Mouse (Mus musculus): Measurements from ENCODE around the gene Gpr27.

Gpr27 gene

GRCm38 (mm10) chr6:99670481-99671119, 21.9 kb upstream of the Gpr27 start:
- in situ Hi-C loops (cut with MboI; ENCODE audit: unreplicated experiment in 2 of 2) = loop anchor here (10.0 to 25.0 kb wide), 3 partner anchors 617 to 1167 kb away; partner anchors contain the start of genes Ppp4r2 (in 2 of the 2) and Rybp (in 2 of the 2)

- in situ Hi-C loops (cut with MboI; ENCODE audit: unreplicated experiment in 2 of 2) = loop anchor here (10.0 to 25.0 kb wide), 3 partner anchors 616 to 1166 kb away; partner anchors contain the start of genes Ppp4r2 (in 2 of the 2) and Rybp (in 2 of the 2)
Observed at GRCm38 (mm10) chr6:99671768-99672167, 20.7 kb upstream of the Gpr27 start.

- in situ Hi-C loops (cut with MboI; ENCODE audit: unreplicated experiment in 2 of 2) = loop anchor here (10.0 to 25.0 kb wide), 3 partner anchors 613 to 1163 kb away; partner anchors contain the start of genes Ppp4r2 (in 2 of the 2) and Rybp (in 2 of the 2)
Observed at GRCm38 (mm10) chr6:99674482-99674881, 18.0 kb upstream of the Gpr27 start.

- in situ Hi-C loops (cut with MboI; ENCODE audit: unreplicated experiment in 2 of 2) = loop anchor here in 1 of 2 experiments (10.0 to 25.0 kb wide), 2 partner anchors 1153 to 1565 kb away; no protein-coding TSS in a partner anchor
Observed at GRCm38 (mm10) chr6:99677325-99677724, 15.2 kb upstream of the Gpr27 start.

- in situ Hi-C loops (cut with MboI; ENCODE audit: unreplicated experiment in 2 of 2) = loop anchor here in 1 of 2 experiments (10.0 to 25.0 kb wide), 2 partner anchors 1153 to 1566 kb away; no protein-coding TSS in a partner anchor
Observed at GRCm38 (mm10) chr6:99678108-99678507, 14.4 kb upstream of the Gpr27 start.

- in situ Hi-C loops (cut with MboI; ENCODE audit: unreplicated experiment in 2 of 2) = loop anchor here in 1 of 2 experiments (25.0 kb wide), 1 partner anchor 1572 kb away; no protein-coding TSS in a partner anchor
Observed at GRCm38 (mm10) chr6:99683974-99684373, 8.5 kb upstream of the Gpr27 start.

- in situ Hi-C loops (cut with MboI; ENCODE audit: unreplicated experiment in 2 of 2) = loop anchor here in 1 of 2 experiments (25.0 kb wide), 1 partner anchor 1573 kb away; no protein-coding TSS in a partner anchor
Observed at GRCm38 (mm10) chr6:99684899-99685298, 7.6 kb upstream of the Gpr27 start.

GRCm38 (mm10) chr6:99688513-99688912, 4.0 kb upstream of the Gpr27 start:
- in situ Hi-C loops (cut with MboI; ENCODE audit: unreplicated experiment in 2 of 2) = loop anchor here in 1 of 2 experiments (25.0 kb wide), 1 partner anchor 1576 kb away; no protein-coding TSS in a partner anchor

GRCm38 (mm10) chr6:99691666-99692205, 743 bp upstream of the Gpr27 start:
- in situ Hi-C loops (cut with MboI; ENCODE audit: unreplicated experiment in 2 of 2) = loop anchor here in 1 of 2 experiments (25.0 kb wide), 1 partner anchor 1579 kb away; no protein-coding TSS in a partner anchor

GRCm38 (mm10) chr6:99692916-99693841, 700 bp downstream of the Gpr27 start:
- in situ Hi-C loops (cut with MboI; ENCODE audit: unreplicated experiment in 2 of 2) = loop anchor here in 1 of 2 experiments (25.0 kb wide), 1 partner anchor 1581 kb away; no protein-coding TSS in a partner anchor

GRCm38 (mm10) chr6:99700484-99700883, 8.0 kb downstream of the Gpr27 start:
- in situ Hi-C loops (cut with MboI; ENCODE audit: unreplicated experiment in 2 of 2) = no loop called here

GRCm38 (mm10) chr6:99711576-99712101, 19.2 kb downstream of the Gpr27 start:
- in situ Hi-C loops (cut with MboI; ENCODE audit: unreplicated experiment in 2 of 2) = no loop called here

- in situ Hi-C loops (cut with MboI; ENCODE audit: unreplicated experiment in 2 of 2) = no loop called here
Observed at GRCm38 (mm10) chr6:99713256-99713655, 20.8 kb downstream of the Gpr27 start.

- in situ Hi-C loops (cut with MboI; ENCODE audit: unreplicated experiment in 2 of 2) = no loop called here
Observed at GRCm38 (mm10) chr6:99715191-99715590, 22.7 kb downstream of the Gpr27 start.

GRCm38 (mm10) chr6:99715913-99716312, 23.4 kb downstream of the Gpr27 start:
- in situ Hi-C loops (cut with MboI; ENCODE audit: unreplicated experiment in 2 of 2) = no loop called here

- in situ Hi-C loops (cut with MboI; ENCODE audit: unreplicated experiment in 2 of 2) = no loop called here
Observed at GRCm38 (mm10) chr6:99721032-99721431, 28.6 kb downstream of the Gpr27 start.

GRCm38 (mm10) chr6:99722390-99722789, 29.9 kb downstream of the Gpr27 start:
- in situ Hi-C loops (cut with MboI; ENCODE audit: unreplicated experiment in 2 of 2) = no loop called here

GRCm38 (mm10) chr6:99725971-99726561, 33.6 kb downstream of the Gpr27 start, which contains the start of gene Prok2:
Gene Prok2, minus strand, starts transcription at chr6:99726392.
- in situ Hi-C loops (cut with MboI; ENCODE audit: unreplicated experiment in 2 of 2) = no loop called here

GRCm38 (mm10) chr6:99726576-99727303, 34.3 kb downstream of the Gpr27 start:
- in situ Hi-C loops (cut with MboI; ENCODE audit: unreplicated experiment in 2 of 2) = no loop called here

Measured in v-Abl transformed pro-B cells (cell line).